Mouse (Mus musculus): ENCODE results near the gene Slc50a1. TPM values are rescaled to one million over a fixed set of nuclear protein-coding genes. Genes with fewer than 3 reads are reported as not detected.

The Slc50a1 gene
- 136 to 155 TPM (median 153 TPM) in 4 replicates for total RNA-seq (2023; ENCODE audit: inconsistent age)

GRCm38 (mm10) chr3:89270051-89270755 is at the start of gene Slc50a1:
Slc50a1 (minus strand) TSS chr3:89270570.

GRCm38 (mm10) chr3:89280606-89281511 is 10.5 kb upstream of the Slc50a1 start, which contains the start of gene Efna1:
Efna1 (minus strand) TSS chr3:89281142.

GRCm38 (mm10) chr3:89259076-89259475 is 11.3 kb downstream of the Slc50a1 start, which contains the start of gene Dpm3:
Dpm3 (plus strand) TSS chr3:89259358.

GRCm38 (mm10) chr3:89246261-89247100 is 23.9 kb downstream of the Slc50a1 start, which contains the start of gene Trim46:
Trim46 (minus strand) TSS chr3:89246309.

GRCm38 (mm10) chr3:89245688-89246171 is 24.6 kb downstream of the Slc50a1 start, which contains the start of gene Krtcap2:
Krtcap2 (plus strand) TSS chr3:89245966.

GRCm38 (mm10) chr3:89228836-89229235 is 41.5 kb downstream of the Slc50a1 start, which contains the start of gene Muc1:
Muc1 (plus strand) TSS chr3:89229057.

GRCm38 (mm10) chr3:89226900-89227299 is 43.5 kb downstream of the Slc50a1 start, which contains the start of gene Mtx1:
Mtx1 (minus strand) TSS chr3:89227088.

Other genes with a start within 250 kb of the Slc50a1 start
- gene Rusc1, start 177.3 kb downstream of the Slc50a1 start, total RNA-seq (2023; ENCODE audit: inconsistent age), result 46.6 to 58.3 TPM (median 51.4 TPM) in 4 replicates
- not detected in 4 replicates for gene Gm43738, start 169.5 kb downstream of the Slc50a1 start, total RNA-seq (2023; ENCODE audit: inconsistent age)
- 16.5 to 21.8 TPM (median 18.6 TPM) in 4 replicates for gene Fdps, start 168.6 kb downstream of the Slc50a1 start, total RNA-seq (2023; ENCODE audit: inconsistent age)
- 0.18 TPM in 1 of 4 replicates, not detected in the others for gene Pklr, start 134.4 kb downstream of the Slc50a1 start, total RNA-seq (2023; ENCODE audit: inconsistent age)
- gene Hcn3, start 110.4 kb downstream of the Slc50a1 start, total RNA-seq (2023; ENCODE audit: inconsistent age), result 2.1 to 4.4 TPM (median 4.1 TPM) in 4 replicates
- 137 to 156 TPM (median 153 TPM) in 4 replicates for gene Clk2, start 105.8 kb downstream of the Slc50a1 start, total RNA-seq (2023; ENCODE audit: inconsistent age)
- 106 to 112 TPM (median 108 TPM) in 4 replicates for gene Scamp3, start 93.1 kb downstream of the Slc50a1 start, total RNA-seq (2023; ENCODE audit: inconsistent age)
- 14.0 to 22.6 TPM (median 17.1 TPM) in 4 replicates for gene Fam189b, start 87.4 kb downstream of the Slc50a1 start, total RNA-seq (2023; ENCODE audit: inconsistent age)
- gene Gba, start 67.6 kb downstream of the Slc50a1 start, total RNA-seq (2023; ENCODE audit: inconsistent age), result 87.6 to 95.2 TPM (median 90.4 TPM) in 4 replicates
- 7.6 to 14.7 TPM (median 8.8 TPM) in 4 replicates for gene Thbs3, start 55.4 kb downstream of the Slc50a1 start, total RNA-seq (2023; ENCODE audit: inconsistent age)
- gene Mtx1, start 43.5 kb downstream of the Slc50a1 start, total RNA-seq (2023; ENCODE audit: inconsistent age), result 208 to 228 TPM (median 213 TPM) in 4 replicates
- 0.80 to 2.1 TPM (median 1.1 TPM) in 4 replicates for gene Muc1, start 41.5 kb downstream of the Slc50a1 start, total RNA-seq (2023; ENCODE audit: inconsistent age)
- 92.4 to 106 TPM (median 94.3 TPM) in 4 replicates for gene Krtcap2, start 24.6 kb downstream of the Slc50a1 start, total RNA-seq (2023; ENCODE audit: inconsistent age)
- gene Trim46, start 24.3 kb downstream of the Slc50a1 start, total RNA-seq (2023; ENCODE audit: inconsistent age), result 2.8 to 4.4 TPM (median 3.4 TPM) in 4 replicates
- 63.2 to 86.3 TPM (median 79.6 TPM) in 4 replicates for gene Dpm3, start 11.2 kb downstream of the Slc50a1 start, total RNA-seq (2023; ENCODE audit: inconsistent age)
- gene Efna1, start 10.6 kb upstream of the Slc50a1 start, total RNA-seq (2023; ENCODE audit: inconsistent age), result 0.48 to 1.5 TPM (median 0.78 TPM) in 4 replicates
- gene Efna3, start 52.4 kb upstream of the Slc50a1 start, total RNA-seq (2023; ENCODE audit: inconsistent age), result not detected in 4 replicates
- gene Efna4, start 67.5 kb upstream of the Slc50a1 start, total RNA-seq (2023; ENCODE audit: inconsistent age), result not detected in 4 replicates
- gene Adam15, start 79.4 kb upstream of the Slc50a1 start, total RNA-seq (2023; ENCODE audit: inconsistent age), result 4.5 to 7.9 TPM (median 5.5 TPM) in 4 replicates
- not detected in 4 replicates for gene Dcst2, start 91.4 kb upstream of the Slc50a1 start, total RNA-seq (2023; ENCODE audit: inconsistent age)
- gene Dcst1, start 94.7 kb upstream of the Slc50a1 start, total RNA-seq (2023; ENCODE audit: inconsistent age), result not detected in 4 replicates
- gene Zbtb7b, start 124.2 kb upstream of the Slc50a1 start, total RNA-seq (2023; ENCODE audit: inconsistent age), result 50.9 to 68.8 TPM (median 61.8 TPM) in 4 replicates
- 1.3 TPM in 1 of 4 replicates, not detected in the others for gene Lenep, start 132.2 kb upstream of the Slc50a1 start, total RNA-seq (2023; ENCODE audit: inconsistent age)
- 40.2 to 51.7 TPM (median 45.4 TPM) in 4 replicates for gene Flad1, start 141.3 kb upstream of the Slc50a1 start, total RNA-seq (2023; ENCODE audit: inconsistent age)
- gene Cks1b, start 147.8 kb upstream of the Slc50a1 start, total RNA-seq (2023; ENCODE audit: inconsistent age), result 2.9 to 5.9 TPM (median 4.7 TPM) in 4 replicates
- gene Shc1, start 147.9 kb upstream of the Slc50a1 start, total RNA-seq (2023; ENCODE audit: inconsistent age), result 86.4 to 99.2 TPM (median 94.7 TPM) in 4 replicates
- 34.3 to 43.6 TPM (median 35.5 TPM) in 4 replicates for gene Pygo2, start 159.6 kb upstream of the Slc50a1 start, total RNA-seq (2023; ENCODE audit: inconsistent age)
- 126 to 144 TPM (median 138 TPM) in 4 replicates for gene Pbxip1, start 166.1 kb upstream of the Slc50a1 start, total RNA-seq (2023; ENCODE audit: inconsistent age)
- gene Pmvk, start 184.0 kb upstream of the Slc50a1 start, total RNA-seq (2023; ENCODE audit: inconsistent age), result 15.8 to 18.6 TPM (median 16.8 TPM) in 4 replicates
- not detected in 4 replicates for gene Kcnn3, start 249.6 kb upstream of the Slc50a1 start, total RNA-seq (2023; ENCODE audit: inconsistent age)

All from B cell, adult (primary cell).